8 mouse cellular contexts compared by ENCODE assay signal in genomic region chr17:65540441-65541272, GRCm38 (mm10). TPM values are rescaled to one million over a fixed set of nuclear protein-coding genes. Genes with fewer than 3 reads are reported as not detected.
DNase-seq lines count a peak whose midpoint lies in the region; ATAC-seq and TF ChIP-seq lines count a peak whose summit lies in the region.

TSS of gene Tmem232 (minus strand) at chr17:65540782.

- H3K4me2 ChIP-seq in hindbrain, postnatal 0 days (ENCODE audit: low read depth, low read length): peak within 1 kb of the TSS; percentile 72
- H3K4me2 ChIP-seq in liver, embryonic 11.5 days: peak within 1 kb of the TSS; percentile 58
- H3K4me2 ChIP-seq in midbrain, embryonic 16.5 days (ENCODE audit: low read length): peak within 1 kb of the TSS; percentile 67

- intact Hi-C loops in gastrocnemius, postnatal 14 days (cut with DNase I; ENCODE audit: low total_unique reads): no loop called here

- H3K9me3 ChIP-seq in hindbrain, postnatal 0 days (ENCODE audit: low read length): no peaks in the 10 kb centered on the region
- no peaks in the 10 kb centered on the region for H3K9me3 ChIP-seq in liver, embryonic 11.5 days (ENCODE audit: control insufficient read depth, low read length)
- no peaks in the 10 kb centered on the region for H3K9me3 ChIP-seq in midbrain, embryonic 16.5 days (replicated peaks; ENCODE audit: control insufficient read depth, low read length, poor library complexity, severe bottlenecking)

- H3K4me3 ChIP-seq in liver, adult 2 months (ENCODE audit: insufficient read depth, low read depth, low read length): no peak within 1 kb of the TSS
- peak within 1 kb of the TSS; percentile 37 for H3K4me3 ChIP-seq in hindbrain, postnatal 0 days (ENCODE audit: low read length)
- 0 out of 2 replicates have a peak within 1 kb of the TSS, but pooled peaks have one; percentile 4 for H3K4me3 ChIP-seq in liver, embryonic 11.5 days (ENCODE audit: low read depth, low read length)
- H3K4me3 ChIP-seq in midbrain, embryonic 16.5 days (ENCODE audit: low read depth, low read length): peak within 1 kb of the TSS; percentile 39

- ATAC-seq in hindbrain, postnatal 0 days: peak; percentile 87
- peak; percentile 45; the same call in 1 of the 2 replicates for ATAC-seq in liver, embryonic 11.5 days (replicated peaks; ENCODE audit: low FRiP score)
- ATAC-seq in midbrain, embryonic 16.5 days: peak; percentile 88

- no peak within 1 kb of the TSS for H3K27ac ChIP-seq in liver, adult 2 months (replicated peaks; ENCODE audit: insufficient read depth, low read depth, low read length)
- H3K27ac ChIP-seq in hindbrain, postnatal 0 days: no peak within 1 kb of the TSS
- H3K27ac ChIP-seq in liver, embryonic 11.5 days (ENCODE audit: low read depth, low read length): no peak within 1 kb of the TSS
- H3K27ac ChIP-seq in midbrain, embryonic 16.5 days (ENCODE audit: low read length): no peak within 1 kb of the TSS

- no peak within 1 kb of the TSS for H3K9ac ChIP-seq in liver, adult 2 months (ENCODE audit: low read depth, low read length)
- H3K9ac ChIP-seq in hindbrain, postnatal 0 days (replicated peaks; ENCODE audit: low read length): 0 out of 2 replicates have a peak within 1 kb of the TSS, but pooled peaks have one; percentile 21
- H3K9ac ChIP-seq in liver, embryonic 11.5 days (ENCODE audit: low read depth, low read length): no peak within 1 kb of the TSS
- peak within 1 kb of the TSS; percentile 46; the same call in 1 of the 2 replicates for H3K9ac ChIP-seq in midbrain, embryonic 16.5 days (ENCODE audit: low read depth, low read length)

- H3K36me3 ChIP-seq in liver, adult 2 months (ENCODE audit: control insufficient read depth, insufficient read depth, low read length): no peaks in the 10 kb centered on the region
- H3K36me3 ChIP-seq in hindbrain, postnatal 0 days (ENCODE audit: insufficient read depth, low read length): no peaks in the 10 kb centered on the region
- no peaks in the 10 kb centered on the region for H3K36me3 ChIP-seq in liver, embryonic 11.5 days (ENCODE audit: control insufficient read depth, insufficient read depth, low read length)
- H3K36me3 ChIP-seq in midbrain, embryonic 16.5 days (ENCODE audit: control insufficient read depth, insufficient read depth, low read length): no peaks in the 10 kb centered on the region

- H3K27me3 ChIP-seq in liver, adult 2 months (ENCODE audit: control insufficient read depth, insufficient read depth, low read length): no peaks in the 10 kb centered on the region
- H3K27me3 ChIP-seq in hindbrain, postnatal 0 days (ENCODE audit: insufficient read depth, low read length): no peaks in the 10 kb centered on the region
- H3K27me3 ChIP-seq in liver, embryonic 11.5 days (replicated peaks; ENCODE audit: control insufficient read depth, insufficient read depth, low read length): no peaks in the 10 kb centered on the region
- no peaks in the 10 kb centered on the region for H3K27me3 ChIP-seq in midbrain, embryonic 16.5 days (ENCODE audit: control insufficient read depth, insufficient read depth, low read depth, low read length)

- TF ChIP-seq POLR2A in liver, adult 2 months (IDR thresholded peaks at IDR 0.05; ENCODE audit: extremely low read depth, insufficient read depth, low read length): no peak

- H3K79me2 ChIP-seq in liver, adult 2 months (ENCODE audit: control insufficient read depth, insufficient read depth, low read length): no peaks in the 10 kb centered on the region

- peak; percentile 36 for DNase-seq in liver, adult 2 months (ENCODE audit: extremely low read depth, low read depth, low spot score)
- DNase-seq in liver: no peak
- peak; percentile 50 to 52 for DNase-seq in cerebellum, postnatal 14 days
- DNase-seq in gastrocnemius, postnatal 14 days: peak; percentile 46
- peak; percentile 74 for DNase-seq in hindbrain, postnatal 0 days (ENCODE audit: low spot score)
- DNase-seq in liver, embryonic 11.5 days (ENCODE audit: low spot score): no peak
- DNase-seq in thymus, postnatal 25 days: no peak

- 18% methylated on average over 26 of the region's 26 CpGs for WGBS in liver, adult 2 months
- 15% methylated on average over 26 of the region's 26 CpGs for WGBS in hindbrain, postnatal 0 days
- 17% methylated on average over 26 of the region's 26 CpGs for WGBS in liver, embryonic 11.5 days
- 12% methylated on average over 26 of the region's 26 CpGs for WGBS in midbrain, embryonic 16.5 days

- no peak; the same call in 1 of the 2 replicates for TF ChIP-seq CTCF in liver, adult 2 months (IDR thresholded peaks at IDR 0.05; ENCODE audit: low read depth, low read length)
- TF ChIP-seq CTCF in hindbrain, postnatal 0 days (IDR thresholded peaks at IDR 0.05; ENCODE audit: low read depth): peak; percentile 70

- H3K4me1 ChIP-seq in liver, adult 2 months (ENCODE audit: control insufficient read depth, insufficient read depth, low read length): no peaks in the 10 kb centered on the region
- H3K4me1 ChIP-seq in hindbrain, postnatal 0 days (ENCODE audit: insufficient read depth, low read length): no peaks in the 10 kb centered on the region; the same call in 1 of the 2 replicates
- H3K4me1 ChIP-seq in liver, embryonic 11.5 days (replicated peaks; ENCODE audit: control insufficient read depth, insufficient read depth, low read length): no peaks in the 10 kb centered on the region
- no peaks in the 10 kb centered on the region; the same call in 1 of the 2 replicates for H3K4me1 ChIP-seq in midbrain, embryonic 16.5 days (ENCODE audit: control insufficient read depth, insufficient read depth, low read length)

RNA-seq across cellular contexts. Expression of gene Tmem232, which starts in this region (rescaled TPM):
- not detected in 2 replicates for total RNA-seq in liver, adult 2 months (2014; rRNA removed)
- polyA plus RNA-seq in liver, adult 2 months (2012; rRNA removed): not detected in 2 replicates
- 10 to 100 TPM; 11.0 to 11.6 TPM for total RNA-seq in gastrocnemius, postnatal 14 days (2021)
- total RNA-seq in hindbrain, postnatal 0 days (2014; rRNA removed): 1.6 and 2.0 TPM in 2 replicates
- polyA plus RNA-seq in hindbrain, postnatal 0 days (2015; fragmentation: Nextera tagmentation; extraction: Ambion mirVana): 0.89 and 1.3 TPM in 2 replicates
- not detected in 2 replicates for polyA plus RNA-seq in liver, embryonic 11.5 days (2014; fragmentation: Nextera tagmentation; extraction: Ambion mirVana)
- 0.46 and 0.92 TPM in 2 replicates for polyA plus RNA-seq in midbrain, embryonic 16.5 days (2015; fragmentation: Nextera tagmentation; extraction: Ambion mirVana)

Comparison
In these comparisons a context has a peak if more than half of its experiments do, and no peak if none do; other contexts are left out.
1. Peak in DNase-seq in liver, adult 2 months; RNA of the gene not detected or under 1 TPM.
2. Peak in ATAC-seq, H3K4me3 ChIP-seq and H3K4me2 ChIP-seq in liver, embryonic 11.5 days; RNA of the gene not detected or under 1 TPM.
3. Peak in ATAC-seq, H3K4me3 ChIP-seq, H3K9ac ChIP-seq and H3K4me2 ChIP-seq in midbrain, embryonic 16.5 days; RNA of the gene not detected or under 1 TPM.
4. DNase-seq: peak in cerebellum, postnatal 14 days (2 of 2), gastrocnemius, postnatal 14 days (single experiment) and hindbrain, postnatal 0 days (single experiment); none in liver (single experiment), liver, embryonic 11.5 days (single experiment) and thymus, postnatal 25 days (single experiment).
5. Peak in every context shown above with its lines, with median percentiles within 50 percentile points of each other: ATAC-seq and H3K4me2 ChIP-seq.